Mouse (Mus musculus): ENCODE results near the gene Tmem106c.

- no peak for TF ChIP-seq CTCF (IDR thresholded peaks at IDR 0.05)
- TF ChIP-seq POLR2A (IDR thresholded peaks at IDR 0.05; ENCODE audit: insufficient read depth, low read depth, low read length), result no peak
Measured at GRCm38 (mm10) chr15:97919217-97919616, 44.8 kb upstream of the Tmem106c start.

Data from heart, adult 2 months (tissue).